Mouse (Mus musculus) liver, postnatal 0 days (tissue): ENCODE measurements around the gene Anxa8.

ENCODE experiments used
- CTCF ChIP-seq: sonication (generic); IDR thresholded peaks from 2 replicates; pipeline ENCODE4 v1.5.1; 2016; ENCODE audit warnings: antibody characterized with exemption, low read depth
- EP300 ChIP-seq: IDR thresholded peaks from 2 replicates; pipeline ENCODE4 v1.6.1; 2016; ENCODE audit warnings: antibody characterized with exemption, low read depth, mild to moderate bottlenecking

GRCm38 (mm10) chr14:34043341-34043740 is 42.4 kb upstream of the Anxa8 start:
- no peak for TF ChIP-seq EP300
- TF ChIP-seq CTCF = no peak
